Mouse (Mus musculus): ENCODE data around the gene Olfr1390. TPM values are rescaled to one million over a fixed set of nuclear protein-coding genes. Genes with fewer than 3 reads are reported as not detected.

The Olfr1390 gene
- polyA plus RNA-seq, 2 experiments = not detected

Other genes starting within 250 kb of the Olfr1390 start
- not detected in 2 replicates for gene Olfr1396, start 220.3 kb upstream of the Olfr1390 start, polyA plus RNA-seq (2012; rRNA removed)
- not detected in 2 replicates for gene Olfr1396, start 220.3 kb upstream of the Olfr1390 start, polyA plus RNA-seq (2014; fragmentation: Nextera tagmentation; extraction: Ambion mirVana)
- gene Olfr1395, start 192.9 kb upstream of the Olfr1390 start, polyA plus RNA-seq (2012; rRNA removed) = not detected in 2 replicates
- not detected in 2 replicates for gene Olfr1395, start 192.9 kb upstream of the Olfr1390 start, polyA plus RNA-seq (2014; fragmentation: Nextera tagmentation; extraction: Ambion mirVana)
- not detected in 2 replicates for gene Olfr1394, start 180.8 kb upstream of the Olfr1390 start, polyA plus RNA-seq (2012; rRNA removed)
- not detected in 2 replicates for gene Olfr1394, start 180.8 kb upstream of the Olfr1390 start, polyA plus RNA-seq (2014; fragmentation: Nextera tagmentation; extraction: Ambion mirVana)
- 0.78 and 1.2 TPM in 2 replicates for gene Btnl9, start 148.0 kb upstream of the Olfr1390 start, polyA plus RNA-seq (2012; rRNA removed)
- 0.34 and 0.57 TPM in 2 replicates for gene Btnl9, start 148.0 kb upstream of the Olfr1390 start, polyA plus RNA-seq (2014; fragmentation: Nextera tagmentation; extraction: Ambion mirVana)
- 3.1 and 5.2 TPM in 2 replicates for gene Zfp62, start 131.9 kb upstream of the Olfr1390 start, polyA plus RNA-seq (2012; rRNA removed)
- 10.6 and 11.4 TPM in 2 replicates for gene Zfp62, start 131.9 kb upstream of the Olfr1390 start, polyA plus RNA-seq (2014; fragmentation: Nextera tagmentation; extraction: Ambion mirVana)
- gene Mgat1, start 91.0 kb upstream of the Olfr1390 start, polyA plus RNA-seq (2012; rRNA removed) = 22.8 and 23.7 TPM in 2 replicates
- 22.6 and 25.7 TPM in 2 replicates for gene Mgat1, start 91.0 kb upstream of the Olfr1390 start, polyA plus RNA-seq (2014; fragmentation: Nextera tagmentation; extraction: Ambion mirVana)
- 0.03 and 0.08 TPM in 2 replicates for gene Olfr1393, start 56.9 kb upstream of the Olfr1390 start, polyA plus RNA-seq (2012; rRNA removed)
- gene Olfr1393, start 56.9 kb upstream of the Olfr1390 start, polyA plus RNA-seq (2014; fragmentation: Nextera tagmentation; extraction: Ambion mirVana) = 0.05 and 0.10 TPM in 2 replicates
- gene Olfr1392, start 49.9 kb upstream of the Olfr1390 start, polyA plus RNA-seq (2012; rRNA removed) = 0.01 TPM in 2 replicates
- gene Olfr1392, start 49.9 kb upstream of the Olfr1390 start, polyA plus RNA-seq (2014; fragmentation: Nextera tagmentation; extraction: Ambion mirVana) = not detected in 2 replicates
- gene Olfr10, start 30.4 kb upstream of the Olfr1390 start, polyA plus RNA-seq (2012; rRNA removed) = not detected in 2 replicates
- not detected in 2 replicates for gene Olfr10, start 30.4 kb upstream of the Olfr1390 start, polyA plus RNA-seq (2014; fragmentation: Nextera tagmentation; extraction: Ambion mirVana)
- gene Olfr1391, start 12.4 kb upstream of the Olfr1390 start, polyA plus RNA-seq (2012; rRNA removed) = not detected in 2 replicates
- not detected in 2 replicates for gene Olfr1391, start 12.4 kb upstream of the Olfr1390 start, polyA plus RNA-seq (2014; fragmentation: Nextera tagmentation; extraction: Ambion mirVana)
- gene Olfr1389, start 87.9 kb downstream of the Olfr1390 start, polyA plus RNA-seq (2012; rRNA removed) = not detected in 2 replicates
- not detected in 2 replicates for gene Olfr1389, start 87.9 kb downstream of the Olfr1390 start, polyA plus RNA-seq (2014; fragmentation: Nextera tagmentation; extraction: Ambion mirVana)
- gene Olfr1388, start 101.4 kb downstream of the Olfr1390 start, polyA plus RNA-seq (2012; rRNA removed) = 0.04 and 0.10 TPM in 2 replicates
- 0.08 TPM in 1 of 2 replicates, not detected in the other for gene Olfr1388, start 101.4 kb downstream of the Olfr1390 start, polyA plus RNA-seq (2014; fragmentation: Nextera tagmentation; extraction: Ambion mirVana)
- gene Olfr1387, start 120.2 kb downstream of the Olfr1390 start, polyA plus RNA-seq (2012; rRNA removed) = not detected in 2 replicates
- not detected in 2 replicates for gene Olfr1387, start 120.2 kb downstream of the Olfr1390 start, polyA plus RNA-seq (2014; fragmentation: Nextera tagmentation; extraction: Ambion mirVana)
- not detected in 2 replicates for gene Olfr1386, start 129.9 kb downstream of the Olfr1390 start, polyA plus RNA-seq (2012; rRNA removed)
- not detected in 2 replicates for gene Olfr1386, start 129.9 kb downstream of the Olfr1390 start, polyA plus RNA-seq (2014; fragmentation: Nextera tagmentation; extraction: Ambion mirVana)
- gene Olfr1385, start 153.9 kb downstream of the Olfr1390 start, polyA plus RNA-seq (2012; rRNA removed) = not detected in 2 replicates
- not detected in 2 replicates for gene Olfr1385, start 153.9 kb downstream of the Olfr1390 start, polyA plus RNA-seq (2014; fragmentation: Nextera tagmentation; extraction: Ambion mirVana)
- gene Olfr1384, start 171.5 kb downstream of the Olfr1390 start, polyA plus RNA-seq (2012; rRNA removed) = not detected in 2 replicates
- not detected in 2 replicates for gene Olfr1384, start 171.5 kb downstream of the Olfr1390 start, polyA plus RNA-seq (2014; fragmentation: Nextera tagmentation; extraction: Ambion mirVana)
- gene Olfr1383, start 184.5 kb downstream of the Olfr1390 start, polyA plus RNA-seq (2012; rRNA removed) = not detected in 2 replicates
- gene Olfr1383, start 184.5 kb downstream of the Olfr1390 start, polyA plus RNA-seq (2014; fragmentation: Nextera tagmentation; extraction: Ambion mirVana) = not detected in 2 replicates
- not detected in 2 replicates for gene Olfr1382, start 193.1 kb downstream of the Olfr1390 start, polyA plus RNA-seq (2012; rRNA removed)
- gene Olfr1382, start 193.1 kb downstream of the Olfr1390 start, polyA plus RNA-seq (2014; fragmentation: Nextera tagmentation; extraction: Ambion mirVana) = not detected in 2 replicates
- gene Olfr1381, start 208.3 kb downstream of the Olfr1390 start, polyA plus RNA-seq (2012; rRNA removed) = not detected in 2 replicates
- not detected in 2 replicates for gene Olfr1381, start 208.3 kb downstream of the Olfr1390 start, polyA plus RNA-seq (2014; fragmentation: Nextera tagmentation; extraction: Ambion mirVana)
- gene Olfr1380, start 221.7 kb downstream of the Olfr1390 start, polyA plus RNA-seq (2012; rRNA removed) = not detected in 2 replicates
- gene Olfr1380, start 221.7 kb downstream of the Olfr1390 start, polyA plus RNA-seq (2014; fragmentation: Nextera tagmentation; extraction: Ambion mirVana) = not detected in 2 replicates

All from liver, embryonic 14.5 days (tissue).